Comparison of ENCODE assay signal across 32 mouse cellular contexts in the genomic region with DNA sequence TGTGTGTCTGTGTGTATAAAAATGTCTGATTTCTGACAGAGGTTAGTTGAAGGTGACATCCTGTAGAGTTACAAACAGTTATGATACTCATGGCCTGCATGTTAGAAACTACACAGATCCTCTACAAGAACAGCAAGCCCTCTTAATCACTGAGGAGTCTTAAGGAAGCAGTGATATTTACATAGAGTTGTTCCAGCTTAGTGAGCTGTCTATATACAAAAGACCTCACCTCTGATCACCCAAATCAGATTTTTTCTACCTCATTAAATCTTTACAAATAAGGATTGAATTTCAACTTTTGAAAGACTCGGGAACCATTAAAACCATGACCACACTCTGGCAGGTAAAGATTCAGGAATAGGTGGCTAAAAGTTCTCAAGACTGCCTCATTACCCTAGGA.
"Had no signal": no experiment of that assay in that cellular context is flagged by ENCODE, and none has a peak within 500 bp of the region (broad histone marks: within the 10 kb centered on the region; RNA-seq: fewer than 3 reads in every experiment).

No protein-coding gene starts in this region.

- H3K4me1 ChIP-seq: limb, embryonic 10.5 days; limb, embryonic 12.5 days; limb, embryonic 13.5 days; limb, embryonic 15.5 days; liver, embryonic 12.5 days; liver, embryonic 13.5 days; liver, embryonic 15.5 days; lung, embryonic 15.5 days; megakaryocyte, embryonic 14.5 days; midbrain, embryonic 10.5 days; midbrain, embryonic 12.5 days; midbrain, embryonic 13.5 days; midbrain, embryonic 15.5 days; neural tube, embryonic 12.5 days had no signal

- H3K9ac ChIP-seq: limb, embryonic 12.5 days; limb, embryonic 13.5 days; limb, embryonic 15.5 days; liver, embryonic 12.5 days; liver, embryonic 13.5 days; liver, embryonic 14.5 days; liver, embryonic 15.5 days; liver, postnatal 0 days; lung, embryonic 14.5 days; lung, embryonic 15.5 days; midbrain, embryonic 12.5 days; midbrain, embryonic 13.5 days; midbrain, embryonic 15.5 days; neural tube, embryonic 12.5 days had no signal

- H3K9me3 ChIP-seq: limb, embryonic 10.5 days; limb, embryonic 12.5 days; limb, embryonic 13.5 days; limb, embryonic 15.5 days; liver, embryonic 12.5 days; liver, embryonic 13.5 days; liver, embryonic 15.5 days; lung, embryonic 15.5 days; megakaryocyte, embryonic 14.5 days; midbrain, embryonic 10.5 days; midbrain, embryonic 12.5 days; midbrain, embryonic 13.5 days; midbrain, embryonic 15.5 days; neural tube, embryonic 12.5 days had no signal

- H3K36me3 ChIP-seq: limb, embryonic 10.5 days; limb, embryonic 12.5 days; limb, embryonic 13.5 days; limb, embryonic 15.5 days; liver, embryonic 12.5 days; liver, embryonic 13.5 days; liver, embryonic 15.5 days; lung, embryonic 15.5 days; midbrain, embryonic 10.5 days; midbrain, embryonic 12.5 days; midbrain, embryonic 13.5 days; midbrain, embryonic 15.5 days; neural tube, embryonic 12.5 days had no signal

- H3K27me3 ChIP-seq: limb, embryonic 12.5 days; limb, embryonic 13.5 days; limb, embryonic 15.5 days; liver, embryonic 12.5 days; liver, embryonic 13.5 days; liver, embryonic 15.5 days; lung, embryonic 15.5 days; megakaryocyte, embryonic 14.5 days; midbrain, embryonic 12.5 days; midbrain, embryonic 13.5 days; midbrain, embryonic 15.5 days; neural tube, embryonic 12.5 days had no signal

- H3K4me2 ChIP-seq: limb, embryonic 12.5 days; limb, embryonic 13.5 days; limb, embryonic 15.5 days; liver, embryonic 11.5 days; liver, embryonic 12.5 days; liver, embryonic 13.5 days; liver, embryonic 15.5 days; lung, embryonic 14.5 days; lung, embryonic 15.5 days; midbrain, embryonic 11.5 days; midbrain, embryonic 12.5 days; midbrain, embryonic 13.5 days; midbrain, embryonic 15.5 days; neural tube, embryonic 12.5 days had no signal

- H3K4me3 ChIP-seq: limb, embryonic 10.5 days; limb, embryonic 12.5 days; limb, embryonic 13.5 days; limb, embryonic 15.5 days; liver, embryonic 12.5 days; liver, embryonic 13.5 days; liver, embryonic 15.5 days; lung, embryonic 15.5 days; megakaryocyte, embryonic 14.5 days; midbrain, embryonic 10.5 days; midbrain, embryonic 12.5 days; midbrain, embryonic 13.5 days; midbrain, embryonic 15.5 days; myocyte; neural tube, embryonic 12.5 days had no signal

- ATAC-seq: liver, embryonic 12.5 days; liver, postnatal 0 days; lung, postnatal 0 days; midbrain, embryonic 13.5 days; midbrain, embryonic 15.5 days; midbrain, embryonic 16.5 days had no signal

- H3K27ac ChIP-seq: limb, embryonic 10.5 days; limb, embryonic 12.5 days; limb, embryonic 13.5 days; limb, embryonic 15.5 days; liver, embryonic 12.5 days; liver, embryonic 13.5 days; liver, embryonic 14.5 days; liver, embryonic 15.5 days; lung, embryonic 15.5 days; macrophage; midbrain, embryonic 10.5 days; midbrain, embryonic 12.5 days; midbrain, embryonic 13.5 days; midbrain, embryonic 15.5 days; neural tube, embryonic 12.5 days had no signal

- DNase-seq: left cerebral cortex, postnatal 4 days; liver; liver, embryonic 13.5 days; liver, postnatal 0 days; lung, adult 18-20 months; lung, adult 2 months; lung, embryonic 14.5 days; lung, postnatal 10 days; lung, postnatal 14 days; lung, postnatal 36 days; lung, postnatal 4 days; midbrain, embryonic 14.5 days had no signal
